Mouse (Mus musculus) forebrain, embryonic 11.5 days (tissue): ENCODE data around the gene Fam19a3. TPM values are rescaled to one million over a fixed set of nuclear protein-coding genes. Genes with fewer than 3 reads are reported as not detected.

ENCODE experiments used
- ATAC-seq: fragments of 200-750 bp; cut with Nextera tagmentation; replicated peaks from 2 replicates; pipeline ENCODE4 v1.8.0; 2017; ENCODE audit warnings: moderate TSS enrichment; ENCODE audit not compliant: low FRiP score
- DNase-seq: peaks from one replicate; pipeline ENCODE4 v3.0.0-alpha.2; 2017; ENCODE audit warnings: low spot score
- H3K27ac ChIP-seq: fragments of 300-500 bp; sonication (generic); 2 replicates; pipeline ENCODE4 v1.5.1; 2014; ENCODE audit warnings: low read depth, low read length
- H3K27me3 ChIP-seq: fragments of 300-500 bp; sonication (generic); 2 replicates; pipeline ENCODE4 v1.6.1; 2014; ENCODE audit warnings: mild to moderate bottlenecking, low read length, mixed read lengths; ENCODE audit not compliant: control insufficient read depth, insufficient read depth
- H3K36me3 ChIP-seq: fragments of 300-500 bp; sonication (generic); 2 replicates; pipeline ENCODE4 v1.6.1; 2014; ENCODE audit warnings: mild to moderate bottlenecking, low read length, moderate library complexity, mixed read lengths; ENCODE audit not compliant: control insufficient read depth, insufficient read depth
- H3K4me1 ChIP-seq: fragments of 300-500 bp; sonication (generic); replicated peaks from 2 replicates; pipeline ENCODE4 v1.6.1; 2014; ENCODE audit warnings: low read length, mixed read lengths; ENCODE audit not compliant: control insufficient read depth, insufficient read depth
- H3K4me2 ChIP-seq: fragments of 300-500 bp; sonication (generic); 2 replicates; pipeline ENCODE4 v1.6.1; 2014; ENCODE audit warnings: low read depth, mild to moderate bottlenecking, low read length, moderate library complexity, mixed read lengths; ENCODE audit not compliant: severe bottlenecking
- H3K4me3 ChIP-seq: fragments of 300-500 bp; sonication (generic); 2 replicates; pipeline ENCODE4 v1.5.1; 2014; ENCODE audit warnings: low read depth, low read length
- H3K9ac ChIP-seq: fragments of 300-500 bp; sonication (generic); 2 replicates; pipeline ENCODE4 v1.6.1; 2014; ENCODE audit warnings: low read length
- H3K9me3 ChIP-seq: fragments of 300-500 bp; sonication (generic); 2 replicates; pipeline ENCODE4 v1.6.1; 2016; ENCODE audit warnings: low read length, mixed read lengths; ENCODE audit not compliant: control insufficient read depth
- WGBS: fragments of 180-500 bp; shearing (Covaris S2); extraction: QIAGEN DNeasy Blood & Tissue Kit; methylation state at CpG from one replicate; pipeline ENCODE4 v1.1.7; 2014; 5-methylcytosine and 5-hydroxymethylcytosine counted together
- polyA plus RNA-seq: library from polyadenylated mRNA; unstranded; fragments of >200 nt; fragmentation: Nextera tagmentation; extraction: Ambion mirVana; gene quantifications from 2 replicates; pipeline ENCODE4 v1.2.1, GENCODE M21; 2014

Gene Fam19a3
- polyA plus RNA-seq, 1 experiment from 2014 or later = 0.24 TPM

DNA sequence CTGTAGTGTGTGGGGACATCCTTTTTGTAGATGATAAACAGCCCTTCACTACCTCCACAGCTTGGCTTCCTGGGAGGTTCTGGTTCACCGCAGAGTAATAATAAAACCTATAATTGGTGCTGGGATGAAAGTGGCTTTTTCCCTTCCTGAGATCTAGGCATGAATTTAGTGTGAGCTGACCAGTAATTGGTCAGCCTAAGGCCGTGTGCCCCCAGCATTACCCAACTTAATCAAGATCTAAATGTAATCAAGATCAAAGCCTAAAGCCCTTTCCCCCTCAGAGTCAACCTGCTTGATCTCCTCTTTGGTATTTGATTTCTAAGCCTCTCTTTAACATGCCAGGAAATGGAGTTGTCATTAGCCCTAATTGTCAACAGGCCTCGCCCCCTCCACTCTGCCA is 48.7 kb downstream of the Fam19a3 start:
- no peak for DNase-seq
- 54% methylated on average over 3 of the region's 3 CpGs for WGBS
- H3K9ac ChIP-seq = no peak overlapping the region
- no peaks in the 10 kb centered on the region for H3K27me3 ChIP-seq
- no peak overlapping the region for H3K27ac ChIP-seq
- no peaks in the 10 kb centered on the region for H3K9me3 ChIP-seq
- no peak for ATAC-seq
- no peak overlapping the region for H3K4me2 ChIP-seq
- no peaks in the 10 kb centered on the region for H3K4me1 ChIP-seq
- no peak overlapping the region for H3K4me3 ChIP-seq
- H3K36me3 ChIP-seq = no peaks in the 10 kb centered on the region

DNA sequence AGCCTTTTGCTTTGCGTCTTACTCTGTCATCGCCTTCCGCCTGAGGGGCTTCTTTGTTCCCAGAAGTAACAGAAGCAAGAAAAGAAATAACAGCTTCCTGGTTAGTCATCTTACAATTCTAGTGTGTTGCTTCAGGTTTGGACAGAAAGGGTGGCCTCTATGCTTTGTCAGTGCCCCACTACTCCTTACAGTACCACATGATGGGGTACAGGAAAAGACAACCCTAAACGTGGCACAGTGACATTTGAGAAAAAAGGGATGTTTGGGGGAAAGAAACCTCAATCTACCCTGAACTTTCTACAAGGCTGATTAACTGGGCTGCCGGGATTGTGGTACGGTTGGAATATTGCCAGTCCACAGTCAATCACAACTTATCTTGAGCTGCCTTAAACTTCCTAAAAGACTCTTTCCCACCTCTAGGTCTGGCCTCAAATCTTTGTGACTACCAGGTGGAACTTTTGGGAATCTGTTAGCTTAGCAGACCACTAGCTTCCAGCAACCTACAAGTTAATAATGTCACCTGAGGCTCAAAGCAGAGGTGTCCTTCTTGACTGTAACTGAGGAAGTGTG is 52.3 kb downstream of the Fam19a3 start:
- H3K9me3 ChIP-seq = no peaks in the 10 kb centered on the region
- H3K4me1 ChIP-seq = no peaks in the 10 kb centered on the region
- H3K9ac ChIP-seq = no peak overlapping the region
- DNase-seq = no peak
- no peaks in the 10 kb centered on the region for H3K36me3 ChIP-seq
- H3K4me3 ChIP-seq = no peak overlapping the region
- no peak for ATAC-seq
- no peak overlapping the region for H3K27ac ChIP-seq
- WGBS = 82% methylated on average over 6 of the region's 6 CpGs
- no peaks in the 10 kb centered on the region for H3K27me3 ChIP-seq
- no peak overlapping the region for H3K4me2 ChIP-seq

Other genes starting within 250 kb of the Fam19a3 start
- 45.1 and 45.9 TPM in 2 replicates for gene Slc16a1, start 143.2 kb downstream of the Fam19a3 start, polyA plus RNA-seq
- 1.1 and 1.2 TPM in 2 replicates for gene Ppm1j, start 784 bp downstream of the Fam19a3 start, polyA plus RNA-seq
- gene Rhoc, start 6.5 kb upstream of the Fam19a3 start, polyA plus RNA-seq = 80.5 and 98.0 TPM in 2 replicates
- gene Mov10, start 36.7 kb upstream of the Fam19a3 start, polyA plus RNA-seq = 13.8 and 15.3 TPM in 2 replicates
- gene St7l, start 82.2 kb upstream of the Fam19a3 start, polyA plus RNA-seq = 25.0 and 30.3 TPM in 2 replicates
- 228 and 240 TPM in 2 replicates for gene Capza1, start 82.7 kb upstream of the Fam19a3 start, polyA plus RNA-seq
- 1.2 and 1.4 TPM in 2 replicates for gene Wnt2b, start 180.1 kb upstream of the Fam19a3 start, polyA plus RNA-seq